Mouse (Mus musculus) forebrain, embryonic 13.5 days (tissue): ENCODE data around the gene Mycbp2. TPM values are rescaled to one million over a fixed set of nuclear protein-coding genes. Genes with fewer than 3 reads are reported as not detected.

Experiments
- ATAC-seq: fragments of 200-750 bp; cut with Nextera tagmentation; 2 replicates; pipeline ENCODE4 v1.8.0; 2017
- H3K27ac ChIP-seq: fragments of 300-500 bp; sonication (generic); 2 replicates; pipeline ENCODE4 v1.5.1; 2015; ENCODE audit warnings: inconsistent platforms, mild to moderate bottlenecking, moderate library complexity
- H3K27me3 ChIP-seq: fragments of 300-500 bp; sonication (generic); 2 replicates; pipeline ENCODE4 v1.6.1; 2015; ENCODE audit warnings: mild to moderate bottlenecking, inconsistent platforms
- H3K36me3 ChIP-seq: fragments of 300-500 bp; sonication (generic); 2 replicates; pipeline ENCODE4 v1.6.1; 2015; ENCODE audit warnings: mild to moderate bottlenecking, inconsistent platforms; ENCODE audit not compliant: poor library complexity, severe bottlenecking
- H3K4me1 ChIP-seq: fragments of 300-500 bp; sonication (generic); 2 replicates; pipeline ENCODE4 v1.6.1; 2015; ENCODE audit warnings: inconsistent platforms
- H3K4me2 ChIP-seq: fragments of 300-500 bp; sonication (generic); 2 replicates; pipeline ENCODE4 v1.6.1; 2015; ENCODE audit warnings: inconsistent platforms, mild to moderate bottlenecking, moderate library complexity
- H3K4me3 ChIP-seq: fragments of 300-500 bp; sonication (generic); 2 replicates; pipeline ENCODE4 v1.5.1; 2015; ENCODE audit warnings: mild to moderate bottlenecking, inconsistent platforms
- H3K9ac ChIP-seq: fragments of 300-500 bp; sonication (generic); 2 replicates; pipeline ENCODE4 v1.6.1; 2015; ENCODE audit warnings: mild to moderate bottlenecking, inconsistent platforms
- H3K9me3 ChIP-seq: fragments of 300-500 bp; sonication (generic); replicated peaks from 2 replicates; pipeline ENCODE4 v1.6.1; 2016; ENCODE audit warnings: inconsistent platforms
- WGBS: fragments of 180-500 bp; shearing (Covaris S2); methylation state at CpG from one replicate; pipeline ENCODE4 v1.1.7; 2015; 5-methylcytosine and 5-hydroxymethylcytosine counted together
- polyA plus RNA-seq: library from polyadenylated mRNA; unstranded; fragments of >200 nt; fragmentation: Nextera tagmentation; extraction: Ambion mirVana; gene quantifications from 2 replicates; pipeline ENCODE4 v1.2.1, GENCODE M21; 2015

The Mycbp2 gene
- polyA plus RNA-seq, 1 experiment from 2014 or later, result 36.2 TPM

- Histone ChIP-seq H3K36me3 (peaks cover 63% of the 10 kb centered on the region), H3K4me3 (no peak overlapping the region), H3K4me1 (no peaks in the 10 kb centered on the region), H3K9me3 (no peaks in the 10 kb centered on the region), H3K27me3 (no peaks in the 10 kb centered on the region), H3K27ac (no peak overlapping the region), H3K4me2 (no peak overlapping the region), H3K9ac (no peak overlapping the region)
- no peak for ATAC-seq
- WGBS, result 96% methylated on average over 5 of the region's 5 CpGs
These were observed 196.5 kb downstream of the Mycbp2 start for GRCm38 (mm10) chr14:103150139-103150538.

GRCm38 (mm10) chr14:103131991-103132390 is 214.6 kb downstream of the Mycbp2 start:
- Histone ChIP-seq H3K27ac (no peak overlapping the region), H3K9ac (no peak overlapping the region), H3K4me3 (no peak overlapping the region), H3K36me3 (peaks cover 70% of the 10 kb centered on the region), H3K4me1 (no peaks in the 10 kb centered on the region), H3K4me2 (no peak overlapping the region), H3K9me3 (no peaks in the 10 kb centered on the region), H3K27me3 (no peaks in the 10 kb centered on the region)
- ATAC-seq, result 0 out of 2 replicates have a peak, but pooled peaks have one; percentile 41
- WGBS, result 81% methylated on average over 2 of the region's 2 CpGs

- no peak for ATAC-seq
- H3K4me3 ChIP-seq, result no peak overlapping the region
- no peak overlapping the region for H3K4me2 ChIP-seq
- no peak overlapping the region for H3K27ac ChIP-seq
- H3K9ac ChIP-seq, result no peak overlapping the region
- H3K36me3 ChIP-seq, result peaks cover 74% of the 10 kb centered on the region
- H3K27me3 ChIP-seq, result no peaks in the 10 kb centered on the region
- no peaks in the 10 kb centered on the region for H3K9me3 ChIP-seq
- H3K4me1 ChIP-seq, result no peaks in the 10 kb centered on the region
- 87% methylated on average over 6 of the region's 6 CpGs for WGBS
These were observed 220.9 kb downstream of the Mycbp2 start for GRCm38 (mm10) chr14:103125756-103126155.

GRCm38 (mm10) chr14:103114994-103115670 is 231.5 kb downstream of the Mycbp2 start:
- Histone ChIP-seq H3K27ac (no peak overlapping the region), H3K9ac (no peak overlapping the region), H3K27me3 (no peaks in the 10 kb centered on the region), H3K36me3 (peaks cover 71% of the 10 kb centered on the region), H3K4me3 (no peak overlapping the region), H3K4me2 (no peak overlapping the region), H3K4me1 (no peaks in the 10 kb centered on the region), H3K9me3 (no peaks in the 10 kb centered on the region)
- 91% methylated on average over 3 of the region's 3 CpGs for WGBS
- ATAC-seq, result no peak

- Histone ChIP-seq H3K36me3 (peaks cover 53% of the 10 kb centered on the region), H3K4me3 (no peak overlapping the region), H3K4me1 (no peaks in the 10 kb centered on the region), H3K9ac (no peak overlapping the region), H3K9me3 (no peaks in the 10 kb centered on the region), H3K27ac (no peak overlapping the region), H3K4me2 (no peak overlapping the region), H3K27me3 (no peaks in the 10 kb centered on the region)
- peak; percentile 58; the same call in 1 of the 2 replicates for ATAC-seq
- 86% methylated on average over 3 of the region's 3 CpGs for WGBS
These were observed 233.8 kb downstream of the Mycbp2 start for GRCm38 (mm10) chr14:103112606-103113363.

- H3K9me3 ChIP-seq, result no peaks in the 10 kb centered on the region
These were observed 236.6 kb downstream of the Mycbp2 start for GRCm38 (mm10) chr14:103109971-103110370.

GRCm38 (mm10) chr14:103106301-103106700 is 240.3 kb downstream of the Mycbp2 start:
- Histone ChIP-seq H3K4me1 (no peaks in the 10 kb centered on the region), H3K4me2 (no peak overlapping the region), H3K27me3 (no peaks in the 10 kb centered on the region), H3K36me3 (no peaks in the 10 kb centered on the region), H3K27ac (no peak overlapping the region), H3K4me3 (no peak overlapping the region), H3K9ac (no peak overlapping the region), H3K9me3 (no peaks in the 10 kb centered on the region)
- WGBS, result 85% methylated on average over 2 of the region's 2 CpGs
- no peak for ATAC-seq

More at GRCm38 (mm10) chr14:103109971-103110370, 236.6 kb downstream of the Mycbp2 start:
- Histone ChIP-seq H3K9ac (no peak overlapping the region), H3K27me3 (no peaks in the 10 kb centered on the region), H3K4me2 (no peak overlapping the region), H3K4me1 (no peaks in the 10 kb centered on the region), H3K36me3 (peaks cover 26% of the 10 kb centered on the region), H3K4me3 (no peak overlapping the region), H3K27ac (no peak overlapping the region)
- whole genome bisulfite sequencing, result 90% methylated on average over 4 of the region's 4 CpGs
- no peak for ATAC-seq

- Histone ChIP-seq H3K27me3 (no peaks in the 10 kb centered on the region), H3K36me3 (no peaks in the 10 kb centered on the region), H3K9ac (no peak overlapping the region), H3K9me3 (no peaks in the 10 kb centered on the region), H3K27ac (no peak overlapping the region), H3K4me2 (no peak overlapping the region), H3K4me1 (peaks cover 3% of the 10 kb centered on the region), H3K4me3 (no peak overlapping the region)
- ATAC-seq, result no peak
- WGBS, result 86% methylated on average over 10 of the region's 10 CpGs
These were observed 243.8 kb downstream of the Mycbp2 start for GRCm38 (mm10) chr14:103102731-103103335.

GRCm38 (mm10) chr14:103102246-103102645 is 244.4 kb downstream of the Mycbp2 start:
- H3K4me2 ChIP-seq, result no peak overlapping the region

GRCm38 (mm10) chr14:103101171-103101570 is 245.4 kb downstream of the Mycbp2 start:
- 0 out of 2 replicates have a peak, but pooled peaks cover under 1% of the 10 kb centered on the region for H3K36me3 ChIP-seq
- no peak overlapping the region for H3K9ac ChIP-seq
- no peak overlapping the region for H3K4me3 ChIP-seq
- no peaks in the 10 kb centered on the region for H3K27me3 ChIP-seq
- ATAC-seq, result no peak
- no peaks in the 10 kb centered on the region for H3K9me3 ChIP-seq
- H3K27ac ChIP-seq, result no peak overlapping the region
- H3K4me2 ChIP-seq, result no peak overlapping the region
- H3K4me1 ChIP-seq, result peaks cover 18% of the 10 kb centered on the region
- 82% methylated on average over 3 of the region's 3 CpGs for WGBS

More at GRCm38 (mm10) chr14:103102246-103102645, 244.4 kb downstream of the Mycbp2 start:
- no peak overlapping the region for H3K9ac ChIP-seq
- no peaks in the 10 kb centered on the region for H3K36me3 ChIP-seq
- H3K27ac ChIP-seq, result no peak overlapping the region
- no peak for ATAC-seq
- 56% methylated on average over 6 of the region's 6 CpGs for WGBS
- H3K4me3 ChIP-seq, result no peak overlapping the region
- peaks cover 7% of the 10 kb centered on the region for H3K4me1 ChIP-seq
- H3K27me3 ChIP-seq, result no peaks in the 10 kb centered on the region
- H3K9me3 ChIP-seq, result no peaks in the 10 kb centered on the region

GRCm38 (mm10) chr14:103100296-103100695 is 246.3 kb downstream of the Mycbp2 start:
- peaks cover 6% of the 10 kb centered on the region for H3K36me3 ChIP-seq
- no peak overlapping the region; the same call in 1 of the 2 replicates for H3K4me3 ChIP-seq
- peaks cover 25% of the 10 kb centered on the region for H3K4me1 ChIP-seq
- no peak overlapping the region for H3K9ac ChIP-seq
- H3K9me3 ChIP-seq, result no peaks in the 10 kb centered on the region
- H3K27me3 ChIP-seq, result no peaks in the 10 kb centered on the region
- no peak overlapping the region for H3K27ac ChIP-seq
- 84% methylated on average over 13 of the region's 13 CpGs for WGBS
- ATAC-seq, result no peak
- H3K4me2 ChIP-seq, result no peak overlapping the region
